Mouse (Mus musculus) intestine, postnatal 0 days (tissue): Measurements from ENCODE around the gene Syn2. TPM values are rescaled to one million over a fixed set of nuclear protein-coding genes. Genes with fewer than 3 reads are reported as not detected.

Experiments used
- ATAC-seq: fragments of 200-750 bp; cut with Nextera tagmentation; 2 replicates; pipeline ENCODE4 v1.8.0; 2017; ENCODE audit warnings: mild to moderate bottlenecking, moderate TSS enrichment, moderate library complexity
- H3K27ac ChIP-seq: fragments of 300-500 bp; sonication (generic); 2 replicates; pipeline ENCODE4 v1.5.1; 2014; ENCODE audit warnings: mild to moderate bottlenecking, low read depth, low read length, moderate library complexity
- H3K27me3 ChIP-seq: fragments of 300-500 bp; sonication (generic); replicated peaks from 2 replicates; pipeline ENCODE4 v1.6.1; 2014; ENCODE audit warnings: low read length, mixed read lengths; ENCODE audit not compliant: control insufficient read depth, insufficient read depth
- H3K36me3 ChIP-seq: fragments of 300-500 bp; sonication (generic); 2 replicates; pipeline ENCODE4 v1.6.1; 2014; ENCODE audit warnings: mild to moderate bottlenecking, moderate library complexity; ENCODE audit not compliant: control insufficient read depth, insufficient read depth
- H3K4me1 ChIP-seq: fragments of 300-500 bp; sonication (generic); replicated peaks from 2 replicates; pipeline ENCODE4 v1.6.1; 2014; ENCODE audit warnings: antibody characterized with exemption, low read length, mixed read lengths; ENCODE audit not compliant: control insufficient read depth, insufficient read depth
- H3K4me2 ChIP-seq: fragments of 300-500 bp; sonication (generic); replicated peaks from 2 replicates; pipeline ENCODE4 v1.6.1; 2014; ENCODE audit warnings: low read depth, mild to moderate bottlenecking, moderate library complexity
- H3K4me3 ChIP-seq: fragments of 300-500 bp; sonication (generic); 2 replicates; pipeline ENCODE4 v1.5.1; 2014; ENCODE audit warnings: low read depth, low read length
- H3K9ac ChIP-seq: fragments of 300-500 bp; sonication (generic); 2 replicates; pipeline ENCODE4 v1.6.1; 2014; ENCODE audit warnings: mild to moderate bottlenecking, low read depth, low read length
- H3K9me3 ChIP-seq: fragments of 300-500 bp; sonication (generic); 2 replicates; pipeline ENCODE4 v1.6.1; 2016; ENCODE audit warnings: mixed run types; ENCODE audit not compliant: control insufficient read depth
- CTCF ChIP-seq: sonication (generic); IDR thresholded peaks from 2 replicates; pipeline ENCODE4 v1.5.1; 2016; ENCODE audit warnings: low read depth, mild to moderate bottlenecking, control low read depth, antibody characterized with exemption, moderate library complexity
- WGBS: fragments of 180-500 bp; shearing (Covaris S2); extraction: QIAGEN DNeasy Blood & Tissue Kit; methylation state at CpG from one replicate; pipeline ENCODE4 v1.1.7; 2014; 5-methylcytosine and 5-hydroxymethylcytosine counted together
- polyA plus RNA-seq: library from polyadenylated mRNA; unstranded; fragments of >200 nt; fragmentation: Nextera tagmentation; extraction: Ambion mirVana; gene quantifications from 2 replicates; pipeline ENCODE4 v1.2.1, GENCODE M21; 2015

Gene Syn2
- polyA plus RNA-seq, 1 experiment from 2014 or later = 4.7 TPM

GRCm38 (mm10) chr6:115312780-115313179 is 178.1 kb downstream of the Syn2 start:
- Histone ChIP-seq H3K27ac (no peak overlapping the region), H3K27me3 (no peaks in the 10 kb centered on the region), H3K9me3 (no peaks in the 10 kb centered on the region), H3K4me2 (no peak overlapping the region), H3K9ac (no peak overlapping the region), H3K36me3 (no peaks in the 10 kb centered on the region), H3K4me1 (peaks cover 9% of the 10 kb centered on the region; the same call in 1 of the 2 replicates), H3K4me3 (no peak overlapping the region)
- WGBS = 70% methylated on average over 12 of the region's 12 CpGs
- no peak for ATAC-seq
- TF ChIP-seq CTCF = no peak

GRCm38 (mm10) chr6:115313235-115313738 is 178.6 kb downstream of the Syn2 start:
- H3K9me3 ChIP-seq = no peaks in the 10 kb centered on the region
- H3K9ac ChIP-seq = no peak overlapping the region
- no peaks in the 10 kb centered on the region for H3K27me3 ChIP-seq
- no peak overlapping the region for H3K4me3 ChIP-seq
- WGBS = 30% methylated on average over 9 of the region's 9 CpGs
- H3K4me2 ChIP-seq = no peak overlapping the region
- peaks cover 9% of the 10 kb centered on the region; the same call in 1 of the 2 replicates for H3K4me1 ChIP-seq
- TF ChIP-seq CTCF = no peak
- peak; percentile 55; the same call in 1 of the 2 replicates for ATAC-seq
- H3K36me3 ChIP-seq = no peaks in the 10 kb centered on the region
- H3K27ac ChIP-seq = no peak overlapping the region

GRCm38 (mm10) chr6:115313910-115314309 is 179.2 kb downstream of the Syn2 start:
- Histone ChIP-seq H3K9ac (no peak overlapping the region), H3K27me3 (no peaks in the 10 kb centered on the region), H3K36me3 (no peaks in the 10 kb centered on the region), H3K4me1 (peaks cover 13% of the 10 kb centered on the region), H3K9me3 (no peaks in the 10 kb centered on the region), H3K4me2 (no peak overlapping the region), H3K27ac (no peak overlapping the region), H3K4me3 (no peak overlapping the region)
- WGBS = 23% methylated on average over 7 of the region's 7 CpGs
- ATAC-seq = no peak
- no peak for TF ChIP-seq CTCF

GRCm38 (mm10) chr6:115315770-115316169 is 181.1 kb downstream of the Syn2 start:
- no peaks in the 10 kb centered on the region for H3K9me3 ChIP-seq
- H3K4me1 ChIP-seq = peaks cover 13% of the 10 kb centered on the region
- no peak for TF ChIP-seq CTCF
- H3K4me2 ChIP-seq = no peak overlapping the region
- ATAC-seq = peak; percentile 93
- H3K36me3 ChIP-seq = no peaks in the 10 kb centered on the region
- no peak overlapping the region for H3K9ac ChIP-seq
- no peaks in the 10 kb centered on the region for H3K27me3 ChIP-seq
- WGBS = 42% methylated on average over 4 of the region's 4 CpGs
- H3K4me3 ChIP-seq = no peak overlapping the region
- H3K27ac ChIP-seq = no peak overlapping the region

GRCm38 (mm10) chr6:115316811-115317221 is 182.1 kb downstream of the Syn2 start:
- H3K4me2 ChIP-seq = no peak overlapping the region
- 68% methylated on average over 11 of the region's 11 CpGs for WGBS
- peaks cover 13% of the 10 kb centered on the region for H3K4me1 ChIP-seq
- H3K4me3 ChIP-seq = no peak overlapping the region
- no peaks in the 10 kb centered on the region for H3K27me3 ChIP-seq
- no peak for ATAC-seq
- H3K9me3 ChIP-seq = no peaks in the 10 kb centered on the region
- no peak overlapping the region for H3K27ac ChIP-seq
- no peaks in the 10 kb centered on the region for H3K36me3 ChIP-seq
- TF ChIP-seq CTCF = no peak
- no peak overlapping the region for H3K9ac ChIP-seq

- peaks cover 9% of the 10 kb centered on the region for H3K4me1 ChIP-seq
Observed at GRCm38 (mm10) chr6:115318811-115319210, 184.1 kb downstream of the Syn2 start.

GRCm38 (mm10) chr6:115319686-115320085 is 185.0 kb downstream of the Syn2 start:
- no peaks in the 10 kb centered on the region for H3K36me3 ChIP-seq
- ATAC-seq = no peak
- 89% methylated on average over 4 of the region's 4 CpGs for WGBS
- H3K9me3 ChIP-seq = no peaks in the 10 kb centered on the region
- TF ChIP-seq CTCF = no peak
- H3K4me3 ChIP-seq = no peak overlapping the region
- H3K27me3 ChIP-seq = no peaks in the 10 kb centered on the region
- no peak overlapping the region for H3K27ac ChIP-seq
- H3K9ac ChIP-seq = no peak overlapping the region
- no peak overlapping the region for H3K4me2 ChIP-seq
- H3K4me1 ChIP-seq = peaks cover 4% of the 10 kb centered on the region

More at GRCm38 (mm10) chr6:115318811-115319210, 184.1 kb downstream of the Syn2 start:
- Histone ChIP-seq H3K9ac (no peak overlapping the region), H3K27ac (no peak overlapping the region), H3K4me3 (no peak overlapping the region), H3K4me2 (no peak overlapping the region), H3K27me3 (no peaks in the 10 kb centered on the region), H3K36me3 (no peaks in the 10 kb centered on the region), H3K9me3 (no peaks in the 10 kb centered on the region)
- no peak for TF ChIP-seq CTCF
- WGBS = 55% methylated on average over 6 of the region's 6 CpGs
- ATAC-seq = no peak
